Mouse (Mus musculus) heart, embryonic 13.5 days (tissue): ENCODE data around the gene BC024978. TPM values are rescaled to one million over a fixed set of nuclear protein-coding genes. Genes with fewer than 3 reads are reported as not detected.

Source experiments
- ATAC-seq: fragments of 200-750 bp; cut with Nextera tagmentation; 2 replicates; pipeline ENCODE4 v1.8.0; 2017; ENCODE audit warnings: moderate TSS enrichment; ENCODE audit not compliant: insufficient number of reproducible peaks, low FRiP score, low TSS enrichment; ENCODE audit errors: extremely low read depth
- H3K27ac ChIP-seq: fragments of 300-500 bp; sonication (generic); replicated peaks from 2 replicates; pipeline ENCODE4 v1.5.1; 2015; ENCODE audit warnings: moderate library complexity, mild to moderate bottlenecking, inconsistent platforms
- H3K27me3 ChIP-seq: fragments of 300-500 bp; sonication (generic); replicated peaks from 2 replicates; pipeline ENCODE4 v1.6.1; 2015; ENCODE audit warnings: mild to moderate bottlenecking, inconsistent platforms
- H3K36me3 ChIP-seq: fragments of 300-500 bp; sonication (generic); 2 replicates; pipeline ENCODE4 v1.6.1; 2015; ENCODE audit warnings: mild to moderate bottlenecking, inconsistent platforms
- H3K4me1 ChIP-seq: fragments of 300-500 bp; sonication (generic); 2 replicates; pipeline ENCODE4 v1.6.1; 2015; ENCODE audit warnings: inconsistent platforms
- H3K4me2 ChIP-seq: fragments of 300-500 bp; sonication (generic); 2 replicates; pipeline ENCODE4 v1.6.1; 2015; ENCODE audit warnings: inconsistent platforms, mild to moderate bottlenecking, moderate library complexity
- H3K4me3 ChIP-seq: fragments of 300-500 bp; sonication (generic); 2 replicates; pipeline ENCODE4 v1.5.1; 2015; ENCODE audit warnings: moderate library complexity, mild to moderate bottlenecking, inconsistent platforms
- H3K9ac ChIP-seq: fragments of 300-500 bp; sonication (generic); 2 replicates; pipeline ENCODE4 v1.6.1; 2015; ENCODE audit warnings: inconsistent platforms, mild to moderate bottlenecking, moderate library complexity
- H3K9me3 ChIP-seq: fragments of 300-500 bp; sonication (generic); 2 replicates; pipeline ENCODE4 v1.6.1; 2016; ENCODE audit warnings: inconsistent platforms
- WGBS: fragments of 180-500 bp; shearing (Covaris S2); methylation state at CpG from one replicate; pipeline ENCODE4 v1.1.7; 2015; ENCODE audit warnings: mixed read lengths; 5-methylcytosine and 5-hydroxymethylcytosine counted together
- polyA plus RNA-seq: library from polyadenylated mRNA; unstranded; fragments of >200 nt; fragmentation: Nextera tagmentation; extraction: Ambion mirVana; gene quantifications from 2 replicates; pipeline ENCODE4 v1.2.1, GENCODE M21; 2015

Gene BC024978
- polyA plus RNA-seq: 2.9 and 3.1 TPM in 2 replicates

- Histone ChIP-seq H3K4me3 (peak within 1 kb of the TSS; percentile 77), H3K9me3 (no peaks in the 10 kb centered on the region), H3K27me3 (no peaks in the 10 kb centered on the region), H3K4me1 (peaks cover 19% of the 10 kb centered on the region), H3K9ac (peak within 1 kb of the TSS; percentile 93), H3K36me3 (peaks cover 55% of the 10 kb centered on the region), H3K27ac (peak within 1 kb of the TSS; percentile 99), H3K4me2 (peak within 1 kb of the TSS; percentile 90)
- under 1% methylated on average over 64 of the region's 64 CpGs for WGBS
- peak; percentile 97 for ATAC-seq
These were observed at the start of gene BC024978, which contains the start of gene Snrpa for GRCm38 (mm10) chr7:27195681-27196611. Gene BC024978 (plus strand): TSS chr7:27195781. Gene Snrpa (minus strand): TSS chr7:27196271.

GRCm38 (mm10) chr7:27153205-27153764 is 42.3 kb upstream of the BC024978 start, which contains the start of gene Cyp2t4:
Gene Cyp2t4 (plus strand): TSS chr7:27153714.
- no peak within 1 kb of the TSS for H3K9ac ChIP-seq
- H3K9me3 ChIP-seq: no peaks in the 10 kb centered on the region
- 0 out of 2 replicates have a peak, but pooled peaks cover 2% of the 10 kb centered on the region for H3K4me1 ChIP-seq
- ATAC-seq: no peak; the same call in 1 of the 2 replicates
- WGBS: 59% methylated on average over 10 of the region's 10 CpGs
- no peaks in the 10 kb centered on the region for H3K27me3 ChIP-seq
- no peak within 1 kb of the TSS for H3K4me2 ChIP-seq
- H3K4me3 ChIP-seq: no peak within 1 kb of the TSS
- H3K27ac ChIP-seq: no peak within 1 kb of the TSS
- peaks cover 17% of the 10 kb centered on the region for H3K36me3 ChIP-seq

DNA sequence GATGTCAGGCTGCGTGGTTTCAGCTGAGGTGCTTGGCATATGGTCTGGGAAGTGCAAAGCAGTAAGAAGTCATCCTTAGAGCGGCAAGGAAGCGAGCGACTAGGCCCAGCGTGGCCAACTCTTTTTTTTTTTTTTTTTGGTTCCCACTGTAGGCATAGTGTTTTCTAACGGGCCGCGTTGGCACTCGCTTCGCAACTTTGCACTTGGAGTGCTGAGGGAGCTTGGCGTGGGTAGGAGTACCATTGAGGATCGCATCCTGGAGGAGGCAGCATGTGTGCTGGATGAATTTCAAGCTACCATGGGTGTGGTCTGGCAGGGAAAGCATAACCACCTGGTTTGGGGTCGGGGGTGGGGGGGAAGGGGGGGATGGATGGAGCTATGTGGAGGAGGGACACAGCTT is 39.6 kb upstream of the BC024978 start:
- WGBS: 77% methylated on average over 13 of the region's 13 CpGs
- H3K9me3 ChIP-seq: no peaks in the 10 kb centered on the region
- peaks cover 35% of the 10 kb centered on the region for H3K36me3 ChIP-seq
- no peak overlapping the region for H3K4me2 ChIP-seq
- no peak overlapping the region for H3K9ac ChIP-seq
- ATAC-seq: no peak
- peaks cover 12% of the 10 kb centered on the region for H3K4me1 ChIP-seq
- no peaks in the 10 kb centered on the region for H3K27me3 ChIP-seq
- H3K4me3 ChIP-seq: no peak overlapping the region
- H3K27ac ChIP-seq: no peak overlapping the region

DNA sequence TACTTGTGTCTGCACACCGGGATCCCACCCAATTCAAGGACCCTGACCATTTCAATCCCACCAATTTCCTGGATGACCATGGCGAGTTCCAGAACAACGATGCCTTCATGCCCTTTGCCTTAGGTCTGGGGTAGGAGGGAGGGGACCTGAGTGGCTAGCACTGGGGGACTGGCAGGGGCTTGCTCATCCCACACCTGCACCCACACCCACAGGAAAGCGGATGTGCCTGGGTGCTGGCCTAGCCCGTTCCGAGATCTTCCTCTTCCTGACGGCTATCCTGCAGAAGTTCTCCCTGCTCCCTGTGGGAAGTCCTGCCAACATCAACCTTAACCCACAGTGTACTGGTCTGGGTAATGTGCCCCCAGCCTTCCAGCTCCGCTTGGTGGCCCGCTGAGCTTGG is 37.4 kb upstream of the BC024978 start:
- Histone ChIP-seq H3K4me3 (no peak overlapping the region), H3K27me3 (no peaks in the 10 kb centered on the region), H3K9ac (no peak overlapping the region), H3K9me3 (no peaks in the 10 kb centered on the region), H3K27ac (no peak overlapping the region), H3K4me2 (no peak overlapping the region), H3K4me1 (peaks cover 32% of the 10 kb centered on the region), H3K36me3 (peaks cover 55% of the 10 kb centered on the region)
- ATAC-seq: no peak
- 90% methylated on average over 9 of the region's 9 CpGs for WGBS

- H3K9ac ChIP-seq: no peak overlapping the region
- peaks cover 66% of the 10 kb centered on the region for H3K36me3 ChIP-seq
- H3K9me3 ChIP-seq: no peaks in the 10 kb centered on the region
- H3K4me2 ChIP-seq: no peak overlapping the region
- ATAC-seq: no peak
- WGBS: 93% methylated on average over 6 of the region's 6 CpGs
- H3K27me3 ChIP-seq: no peaks in the 10 kb centered on the region
- H3K4me1 ChIP-seq: peaks cover 40% of the 10 kb centered on the region
- no peak overlapping the region for H3K4me3 ChIP-seq
- H3K27ac ChIP-seq: no peak overlapping the region
These were observed 36.3 kb upstream of the BC024978 start for GRCm38 (mm10) chr7:27159256-27159655.

GRCm38 (mm10) chr7:27159882-27160281 is 35.7 kb upstream of the BC024978 start:
- Histone ChIP-seq H3K27me3 (no peaks in the 10 kb centered on the region), H3K9ac (no peak overlapping the region), H3K36me3 (peaks cover 72% of the 10 kb centered on the region), H3K27ac (no peak overlapping the region), H3K9me3 (no peaks in the 10 kb centered on the region), H3K4me1 (peaks cover 46% of the 10 kb centered on the region), H3K4me2 (no peak overlapping the region), H3K4me3 (no peak overlapping the region)
- peak; percentile 72 for ATAC-seq
- WGBS: 16% methylated on average over 8 of the region's 8 CpGs

- Histone ChIP-seq H3K36me3 (peaks cover 72% of the 10 kb centered on the region), H3K4me2 (no peak overlapping the region), H3K4me1 (peaks cover 55% of the 10 kb centered on the region)
These were observed 34.7 kb upstream of the BC024978 start for GRCm38 (mm10) chr7:27160921-27161320.

GRCm38 (mm10) chr7:27161744-27162143 is 33.8 kb upstream of the BC024978 start:
- peaks cover 55% of the 10 kb centered on the region for H3K4me1 ChIP-seq
- H3K4me2 ChIP-seq: no peak overlapping the region
- no peak overlapping the region for H3K4me3 ChIP-seq
- no peak for ATAC-seq
- no peaks in the 10 kb centered on the region for H3K9me3 ChIP-seq
- no peak overlapping the region for H3K27ac ChIP-seq
- 64% methylated on average over 4 of the region's 4 CpGs for WGBS
- peaks cover 72% of the 10 kb centered on the region for H3K36me3 ChIP-seq
- H3K27me3 ChIP-seq: no peaks in the 10 kb centered on the region
- 0 out of 2 replicates have a peak overlapping the region, but pooled peaks have one; percentile 33 for H3K9ac ChIP-seq

More at GRCm38 (mm10) chr7:27160921-27161320, 34.7 kb upstream of the BC024978 start:
- Histone ChIP-seq H3K9ac (no peak overlapping the region), H3K27ac (no peak overlapping the region; the same call in 1 of the 2 replicates), H3K4me3 (no peak overlapping the region), H3K9me3 (no peaks in the 10 kb centered on the region), H3K27me3 (no peaks in the 10 kb centered on the region)
- WGBS: 85% methylated on average over 3 of the region's 3 CpGs
- ATAC-seq: no peak

DNA sequence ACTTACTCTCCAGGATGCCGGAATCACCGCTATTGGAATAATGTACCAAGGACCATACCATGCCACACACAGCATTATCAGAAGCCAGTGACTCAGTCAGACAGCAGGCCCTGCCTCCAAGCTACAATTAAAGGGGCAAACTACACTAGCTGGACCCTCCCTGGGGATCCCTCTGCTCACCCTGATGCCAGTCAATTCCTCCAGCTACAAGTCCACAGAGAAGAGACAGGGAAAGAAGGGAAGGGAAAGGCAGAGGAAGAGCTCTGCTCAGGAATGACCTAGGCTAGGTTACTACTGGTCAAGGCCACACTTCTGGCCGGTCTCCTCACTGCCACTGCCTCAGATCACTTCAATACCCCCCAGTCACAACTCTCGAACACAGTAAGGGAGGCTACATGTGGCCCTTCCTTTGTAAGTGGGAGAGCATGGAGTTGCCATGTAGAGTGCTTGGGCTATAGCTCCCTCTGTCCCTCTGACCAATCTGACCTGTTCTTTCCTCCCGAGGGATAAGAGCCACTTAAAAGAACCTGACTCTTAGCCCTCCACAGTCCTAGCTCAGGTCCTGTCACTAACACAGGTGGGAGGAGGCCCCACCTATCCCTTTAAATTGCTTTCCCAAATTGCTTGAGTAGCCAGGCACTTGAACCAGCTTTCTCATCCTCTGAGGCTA is 32.7 kb upstream of the BC024978 start:
- Histone ChIP-seq H3K4me1 (peaks cover 63% of the 10 kb centered on the region), H3K27me3 (no peaks in the 10 kb centered on the region), H3K27ac (no peak overlapping the region), H3K9me3 (no peaks in the 10 kb centered on the region), H3K4me3 (peak overlapping the region; percentile 80), H3K36me3 (peaks cover 63% of the 10 kb centered on the region), H3K4me2 (peak overlapping the region; percentile 87), H3K9ac (peak overlapping the region; percentile 96)
- 74% methylated on average over 5 of the region's 5 CpGs for WGBS
- no peak for ATAC-seq

GRCm38 (mm10) chr7:27163450-27163805 is 32.2 kb upstream of the BC024978 start:
- Histone ChIP-seq H3K36me3 (peaks cover 58% of the 10 kb centered on the region), H3K4me3 (peak overlapping the region; percentile 80), H3K27ac (0 out of 2 replicates have a peak overlapping the region, but pooled peaks have one; percentile 6), H3K9me3 (no peaks in the 10 kb centered on the region), H3K9ac (peak overlapping the region; percentile 96), H3K27me3 (no peaks in the 10 kb centered on the region), H3K4me2 (peak overlapping the region; percentile 87), H3K4me1 (peaks cover 66% of the 10 kb centered on the region)
- WGBS: 57% methylated on average over 5 of the region's 5 CpGs
- ATAC-seq: no peak
